Mouse (Mus musculus) lung, postnatal 14 days (tissue): ENCODE data around the gene Sec61b.

ENCODE experiments used
- DNase-seq: peaks from one replicate; pipeline ENCODE4 v3.0.0; 2021

Gene Sec61b

DNA sequence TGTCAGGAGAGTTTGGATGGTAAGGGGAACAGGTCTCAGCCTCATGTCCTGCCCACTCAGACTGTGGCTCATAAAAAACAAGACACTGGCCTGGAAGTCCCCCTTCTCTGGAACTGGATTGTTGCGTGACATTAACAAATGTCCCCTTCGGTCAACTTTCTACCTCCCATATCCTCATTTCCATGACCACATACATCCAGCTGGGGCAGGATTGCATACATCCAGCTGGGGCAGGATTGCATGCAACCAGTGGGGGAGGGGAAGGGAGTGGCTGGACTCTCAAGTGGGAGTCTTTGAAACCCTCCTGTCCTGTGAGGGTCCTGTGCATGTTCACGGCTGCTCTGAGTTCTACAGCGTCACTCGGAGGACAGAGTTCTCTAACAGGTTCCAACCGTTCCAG lies 16.8 kb downstream of the Sec61b start:
- DNase-seq, result no peak

DNA sequence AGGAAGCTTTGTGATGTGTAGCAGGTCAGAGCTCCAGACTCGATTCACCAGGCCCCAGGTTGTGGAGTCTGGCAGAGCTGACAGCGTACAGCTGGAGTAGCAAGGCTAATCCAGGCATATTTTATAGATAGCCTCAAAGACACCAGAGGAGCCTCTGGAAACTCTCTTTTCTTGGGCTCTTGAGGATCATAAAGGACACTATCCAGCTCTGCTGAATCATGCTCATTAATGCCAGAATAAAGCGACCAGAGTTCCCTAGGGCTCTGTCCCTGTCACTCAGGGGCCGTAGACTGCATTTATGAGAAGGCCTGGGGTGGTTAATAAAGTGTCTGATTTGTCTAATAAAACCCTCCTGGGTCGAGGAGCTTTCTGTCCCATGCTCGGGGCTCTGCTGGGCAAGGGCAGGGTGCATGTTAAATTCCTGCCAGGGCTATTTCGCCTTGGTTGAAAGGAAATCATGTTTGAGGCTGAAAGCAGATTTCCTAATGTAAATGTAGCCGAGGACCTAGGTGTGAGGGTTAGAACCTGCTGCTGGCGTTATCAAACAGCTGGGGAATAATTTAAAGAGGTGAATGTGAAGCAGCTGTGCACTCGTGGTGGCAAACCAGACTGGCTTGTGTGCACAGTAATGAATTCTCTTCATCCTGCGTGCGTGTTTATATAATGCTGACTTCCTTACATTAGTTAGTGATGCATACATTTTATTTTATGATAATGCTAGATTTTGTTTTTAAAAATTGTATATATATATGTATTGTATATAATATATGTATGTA lies 18.0 kb downstream of the Sec61b start:
- no peak for DNase-seq

DNA sequence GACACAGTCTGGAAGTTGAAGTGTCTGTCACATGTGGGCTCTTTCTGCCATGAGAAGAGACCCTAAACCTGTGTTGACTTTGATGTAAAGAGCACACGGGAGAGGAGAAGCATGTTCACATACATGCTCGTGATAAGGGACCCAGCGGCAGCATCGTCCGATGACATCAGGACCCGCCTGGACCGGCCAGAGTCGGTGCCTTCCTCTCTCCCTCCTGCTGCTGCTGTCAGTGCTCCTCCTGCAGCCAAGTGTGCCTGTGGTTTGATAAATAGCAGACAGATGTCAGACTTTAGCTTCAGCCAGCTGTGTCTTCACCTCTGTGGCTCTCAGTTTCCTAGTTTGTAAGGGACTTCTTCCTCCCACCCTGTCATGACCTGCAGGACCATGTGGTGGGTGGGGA lies 19.0 kb downstream of the Sec61b start:
- DNase-seq, result no peak

DNA sequence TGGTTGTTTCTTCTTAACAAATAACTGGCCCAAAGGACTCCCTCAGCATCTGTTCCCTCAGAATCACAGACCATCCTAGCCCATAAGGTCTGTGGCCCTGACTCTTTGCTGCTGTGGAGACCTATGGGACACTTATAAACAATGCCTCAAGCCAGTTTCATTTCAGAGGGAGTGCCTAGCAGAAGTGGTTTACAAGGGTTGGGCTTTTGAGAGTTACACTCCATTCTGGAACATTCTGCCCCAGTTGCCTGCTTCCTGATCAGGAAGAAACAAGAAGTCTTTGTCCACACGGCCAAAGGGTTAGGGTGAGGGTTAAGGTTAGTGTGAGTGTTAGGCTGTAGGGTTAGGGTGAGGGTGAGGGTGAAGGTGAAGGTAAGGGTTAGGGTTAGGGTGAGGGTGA lies 19.7 kb downstream of the Sec61b start:
- DNase-seq, result no peak

DNA sequence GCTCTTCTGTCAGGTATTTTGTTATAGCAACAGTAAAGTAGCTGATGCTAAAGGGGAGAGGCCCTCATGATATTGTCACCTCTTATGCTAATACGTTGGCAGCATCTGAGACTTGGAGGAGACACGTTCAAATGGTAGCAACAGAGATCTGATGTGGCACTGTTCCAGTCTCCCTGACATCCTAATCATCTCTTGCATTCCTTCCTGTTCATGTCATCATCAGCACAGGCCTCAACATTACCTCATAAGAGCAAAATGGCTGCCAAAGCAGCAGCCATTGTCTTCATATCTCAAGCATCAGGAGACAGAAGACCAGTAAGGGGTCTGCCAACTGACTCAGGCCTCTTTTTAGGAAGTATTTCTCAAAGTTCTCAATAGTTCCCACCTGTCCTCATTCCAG lies 20.2 kb downstream of the Sec61b start:
- no peak for DNase-seq

DNA sequence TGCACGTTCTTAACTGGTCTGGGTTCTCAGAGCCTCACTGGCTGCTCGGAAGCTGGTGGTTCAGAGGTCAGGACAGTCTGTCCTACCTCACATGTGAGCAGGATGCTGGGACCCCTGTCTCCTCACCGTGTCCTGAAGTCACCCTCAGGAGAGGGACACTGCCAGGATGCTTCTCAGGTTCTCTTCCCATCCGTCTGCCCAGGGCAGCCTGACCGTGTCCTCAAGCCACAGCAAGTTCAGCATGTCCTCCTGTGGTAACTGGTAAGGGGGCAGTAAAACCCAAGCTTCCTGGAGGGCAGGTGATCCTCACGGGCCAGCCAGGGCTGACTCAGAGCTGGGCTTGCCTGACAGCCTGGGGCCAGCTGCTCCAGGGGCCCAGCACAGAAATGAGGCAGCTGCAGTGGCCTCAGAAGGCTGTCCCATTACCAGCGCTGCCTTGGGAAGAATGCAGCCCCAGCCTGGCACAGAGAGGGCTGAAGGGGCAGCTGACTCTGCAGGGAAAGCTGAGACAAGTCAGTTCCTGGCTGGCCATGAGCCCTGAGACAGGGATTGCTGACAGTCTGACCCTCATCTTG lies 23.4 kb downstream of the Sec61b start:
- DNase-seq, result no peak

DNA sequence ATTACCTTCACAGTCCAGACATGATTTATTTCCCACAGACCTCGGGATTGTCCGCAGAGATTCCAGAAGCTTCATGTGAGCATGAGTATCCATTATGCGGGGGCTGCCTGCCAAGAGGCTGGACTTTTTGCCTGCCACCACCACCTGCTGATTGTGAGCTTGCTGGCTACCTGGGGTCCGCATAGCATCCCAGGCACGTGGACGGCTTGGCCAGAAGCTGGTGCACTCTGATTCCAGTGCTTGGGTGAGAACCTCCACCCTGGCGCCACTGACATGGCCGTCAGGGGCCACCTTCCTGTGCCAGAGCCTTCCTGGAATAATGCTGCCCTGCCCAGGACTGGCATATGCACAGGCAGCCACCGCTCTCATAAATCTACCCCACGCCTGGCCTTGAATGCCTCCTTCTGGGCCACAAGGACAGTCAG lies 24.7 kb downstream of the Sec61b start:
- no peak for DNase-seq

DNA sequence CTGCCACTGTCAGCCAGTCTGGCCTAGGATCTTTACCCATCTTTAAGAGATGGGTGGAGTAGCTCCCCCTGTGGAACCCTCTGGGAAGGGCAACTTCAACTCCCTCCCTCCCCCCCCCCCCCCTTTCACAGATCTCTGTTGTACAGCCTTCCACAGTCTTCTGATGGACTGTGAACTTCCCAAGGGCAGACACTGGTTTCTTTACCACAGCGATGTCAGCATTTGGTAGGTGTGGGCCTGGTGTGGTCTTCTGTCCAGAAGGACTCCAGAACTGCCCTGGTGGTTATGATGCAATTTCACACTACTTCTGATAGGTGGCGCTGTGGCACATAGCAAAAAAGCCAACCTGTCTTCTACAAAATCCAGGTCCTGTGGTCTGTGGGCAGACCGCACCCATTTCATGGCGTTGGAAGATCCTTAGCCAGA lies 28.1 kb downstream of the Sec61b start:
- DNase-seq, result peak; percentile 51

DNA sequence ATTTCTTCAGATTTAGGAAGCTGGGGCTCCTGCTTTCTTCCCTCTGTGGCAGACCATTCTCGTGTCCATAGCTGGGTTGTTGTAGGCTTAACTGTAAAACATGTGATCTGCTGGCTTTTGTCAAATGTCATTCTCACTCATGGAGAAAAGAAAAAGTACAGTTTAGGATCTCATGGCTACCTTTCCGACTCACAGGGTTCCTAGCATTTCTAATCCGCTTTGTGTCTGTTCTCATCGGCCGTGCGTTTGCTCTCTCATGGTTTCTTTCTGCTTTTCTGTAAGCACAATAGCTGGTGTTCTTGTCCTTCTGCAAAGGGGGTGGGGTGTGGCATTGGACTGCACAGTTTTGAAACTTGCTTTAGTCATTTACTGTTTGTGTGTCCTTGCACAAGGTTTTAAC lies 28.6 kb downstream of the Sec61b start:
- no peak for DNase-seq

DNA sequence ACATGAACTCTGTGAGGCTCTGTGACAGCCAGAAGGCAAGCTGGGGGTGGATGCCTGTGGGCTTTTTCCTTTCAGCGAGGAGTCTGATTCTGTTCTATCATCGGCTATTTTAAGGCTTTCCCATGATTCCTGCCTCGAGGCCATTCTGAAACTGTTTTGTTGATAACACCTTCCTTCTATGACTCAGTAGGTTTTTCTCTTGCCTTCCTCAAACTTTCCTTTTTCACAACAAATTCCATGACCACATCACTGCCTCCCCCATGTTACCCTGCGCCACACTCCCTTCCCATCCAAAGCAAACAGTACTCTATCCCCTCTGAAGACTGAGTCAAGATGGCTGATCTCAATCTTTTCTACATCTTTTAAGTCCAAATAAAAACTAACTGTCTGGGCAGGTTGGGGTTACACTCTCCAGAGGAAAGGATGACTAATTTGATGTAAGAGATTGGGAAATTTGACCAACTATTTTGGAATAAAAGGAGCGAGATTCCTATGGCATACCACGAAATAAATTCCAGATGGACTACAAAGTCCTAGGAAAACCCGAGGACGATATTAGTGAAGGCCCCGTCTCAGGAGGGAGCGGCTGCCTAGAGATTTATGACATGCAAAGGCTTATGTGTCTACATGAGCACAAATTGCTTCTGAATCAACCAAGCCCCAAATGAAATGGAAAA lies 30.5 kb downstream of the Sec61b start:
- DNase-seq, result no peak

DNA sequence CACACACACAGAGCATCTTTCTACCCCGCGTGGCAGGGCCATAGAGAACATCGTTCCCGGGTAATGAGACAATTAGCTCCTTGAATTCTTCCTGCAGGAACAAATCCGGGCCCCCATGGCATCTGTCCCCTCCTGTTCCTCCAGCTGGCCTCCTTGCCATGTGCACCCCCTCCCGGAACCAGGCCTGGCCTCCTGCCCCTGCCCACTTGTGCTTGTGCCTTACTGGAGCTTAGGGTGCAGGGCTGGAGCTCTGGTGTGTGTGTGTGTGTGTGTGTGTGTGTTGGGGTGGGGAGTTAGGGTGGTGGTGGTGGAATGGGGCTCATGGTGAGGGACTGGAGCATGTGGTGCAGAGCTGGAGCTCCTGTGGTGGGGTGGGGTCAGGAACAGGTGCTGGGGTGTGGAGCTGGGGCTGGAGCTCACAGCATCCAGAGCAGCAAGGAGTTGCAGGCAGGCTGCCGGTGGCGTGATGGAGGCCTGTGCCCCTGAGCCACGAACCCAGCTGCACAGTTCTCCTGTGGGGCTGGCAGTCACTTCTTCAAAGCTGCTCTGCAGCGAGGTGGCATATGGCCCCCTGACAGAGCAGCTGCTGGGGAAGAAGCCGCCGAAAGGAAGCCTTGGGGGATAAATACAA lies 44.2 kb downstream of the Sec61b start:
- DNase-seq, result no peak

DNA sequence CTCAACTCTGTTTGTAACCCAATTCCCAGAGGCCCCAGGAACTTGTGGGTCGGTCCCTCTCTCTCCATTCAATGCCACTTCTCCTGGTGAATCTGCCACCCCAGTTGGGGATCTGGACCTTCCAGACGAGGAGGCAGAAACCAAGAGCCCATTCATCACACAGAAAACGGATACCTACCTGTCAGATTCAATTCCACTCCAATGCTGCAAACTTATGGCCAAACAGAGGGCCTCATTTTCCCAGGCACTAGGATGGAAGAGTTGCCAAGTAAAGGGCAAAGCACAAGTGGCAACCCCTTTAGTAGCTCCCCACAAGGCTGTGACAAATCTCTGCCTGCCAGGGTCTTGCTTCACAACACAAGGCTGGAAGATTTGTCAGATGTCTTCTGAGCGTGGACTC lies 45.6 kb downstream of the Sec61b start:
- no peak for DNase-seq

DNA sequence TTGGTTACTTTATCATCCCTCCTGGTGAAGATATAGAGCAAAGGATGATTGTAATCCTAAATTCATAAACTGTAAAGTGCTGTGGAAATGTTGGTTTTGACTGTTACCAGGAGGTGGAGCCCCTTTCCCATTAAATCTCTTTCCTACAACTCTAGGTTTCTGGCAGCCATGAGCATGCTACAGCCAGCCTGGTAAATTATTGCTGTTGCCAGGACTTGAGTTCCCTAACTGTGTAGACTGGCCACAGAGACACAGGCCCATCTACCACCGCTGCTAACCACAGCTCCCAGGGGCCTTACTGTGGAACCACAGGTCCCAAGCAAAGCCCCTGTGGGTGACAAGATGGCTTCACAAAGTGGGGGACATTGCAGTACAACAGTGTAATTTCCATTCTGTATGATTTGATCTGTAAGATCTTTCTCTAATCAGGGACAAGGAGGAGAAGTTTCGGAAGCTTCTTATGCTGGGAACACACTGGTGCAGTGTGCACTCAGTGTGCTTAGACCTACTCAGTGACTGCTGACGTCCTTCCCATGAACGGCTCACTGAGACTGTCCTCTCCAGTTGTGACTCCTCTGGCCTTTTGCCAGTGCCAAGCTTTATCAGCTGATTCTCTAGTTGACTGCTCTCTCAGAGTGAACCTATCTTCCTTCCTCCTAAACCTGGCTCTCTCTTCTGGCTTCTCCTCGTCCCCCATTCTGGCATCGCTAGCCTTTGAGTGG lies 47.6 kb downstream of the Sec61b start:
- no peak for DNase-seq

DNA sequence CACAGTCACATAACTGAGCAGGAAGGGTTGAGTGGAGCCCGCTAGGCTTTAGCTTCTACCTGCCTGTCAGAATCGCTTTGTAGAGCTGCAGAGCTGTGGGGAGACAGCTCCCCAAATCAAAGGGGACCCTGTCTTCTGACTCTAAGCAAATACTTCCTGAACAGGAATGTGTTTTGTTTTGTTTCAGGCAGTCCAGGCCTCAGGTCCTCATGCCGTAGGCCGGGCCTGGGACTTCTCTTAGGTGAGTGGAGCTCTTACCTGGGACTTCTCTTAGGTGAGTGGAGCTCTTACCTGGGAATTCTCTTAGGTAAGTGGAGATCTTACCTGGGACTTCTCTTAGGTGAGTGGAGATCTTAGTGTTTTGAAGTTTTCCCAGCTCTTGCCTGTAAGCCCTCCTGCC lies 55.4 kb downstream of the Sec61b start:
- DNase-seq, result no peak
